Mouse (Mus musculus) macrophage (primary cell): ENCODE measurements around the gene Tmod1. TPM values are rescaled to one million over a fixed set of nuclear protein-coding genes. Genes with fewer than 3 reads are reported as not detected.

Experiments
- H3K27ac ChIP-seq: fragments of 350-480 bp; formaldehyde crosslinking; 2 replicates; pipeline ENCODE4 v1.9.0; 2021
- H3K36me3 ChIP-seq: fragments of 350-480 bp; formaldehyde crosslinking; 2 replicates; pipeline ENCODE4 v1.9.0; 2021; ENCODE audit errors: inconsistent target
- H3K4me3 ChIP-seq: fragments of 350-480 bp; formaldehyde crosslinking; 2 replicates; pipeline ENCODE4 v1.9.0; 2021; ENCODE audit errors: inconsistent target
- H3K79me2 ChIP-seq: fragments of 350-480 bp; formaldehyde crosslinking; 2 replicates; pipeline ENCODE4 v1.9.0; 2021; ENCODE audit errors: inconsistent target
- WGBS: methylation state at CpG from one replicate; pipeline ENCODE4 v1.1.7; 2026; ENCODE audit warnings: inconsistent platforms; ENCODE audit not compliant: missing documents; 5-methylcytosine and 5-hydroxymethylcytosine counted together
- polyA plus RNA-seq: library from polyadenylated mRNA; stranded (reverse); fragments of 250-400 nt; gene quantifications from 3 replicates; pipeline ENCODE4 v1.2.4, GENCODE M21; 2018; ENCODE audit warnings: inconsistent platforms

Tmod1 gene
- polyA plus RNA-seq, 1 experiment from 2014 or later, result 16.5 TPM

GRCm38 (mm10) chr4:46039899-46040298 lies 1.2 kb downstream of the Tmod1 start:
- H3K4me3 ChIP-seq, result peak overlapping the region; percentile 52
- H3K27ac ChIP-seq, result no peak overlapping the region
- 20% methylated on average over 6 of the region's 6 CpGs for WGBS
- peaks cover 13% of the 10 kb centered on the region; the same call in 1 of the 2 replicates for H3K79me2 ChIP-seq
- no peaks in the 10 kb centered on the region for H3K36me3 ChIP-seq

- H3K4me3 ChIP-seq, result peak overlapping the region; percentile 52; the same call in 1 of the 2 replicates
- peak overlapping the region; percentile 68 for H3K27ac ChIP-seq
- H3K36me3 ChIP-seq, result no peaks in the 10 kb centered on the region
- WGBS, result 10% methylated on average over 9 of the region's 9 CpGs
- H3K79me2 ChIP-seq, result peaks cover 13% of the 10 kb centered on the region; the same call in 1 of the 2 replicates
These were observed 2.0 kb downstream of the Tmod1 start for GRCm38 (mm10) chr4:46040594-46041192.

GRCm38 (mm10) chr4:46041761-46042504 lies 3.2 kb downstream of the Tmod1 start:
- peak overlapping the region; percentile 68 for H3K27ac ChIP-seq
- WGBS, result 73% methylated on average over 7 of the region's 7 CpGs
- no peaks in the 10 kb centered on the region for H3K36me3 ChIP-seq
- peaks cover 13% of the 10 kb centered on the region; the same call in 1 of the 2 replicates for H3K79me2 ChIP-seq
- no peak overlapping the region for H3K4me3 ChIP-seq

- WGBS, result 85% methylated on average over 5 of the region's 5 CpGs
- Histone ChIP-seq H3K36me3 (no peaks in the 10 kb centered on the region), H3K4me3 (no peak overlapping the region), H3K27ac (peak overlapping the region; percentile 68; the same call in 1 of the 2 replicates), H3K79me2 (peaks cover 13% of the 10 kb centered on the region; the same call in 1 of the 2 replicates)
These were observed 3.7 kb downstream of the Tmod1 start for GRCm38 (mm10) chr4:46042505-46042850.

GRCm38 (mm10) chr4:46043361-46043760 lies 4.6 kb downstream of the Tmod1 start:
- no peak overlapping the region for H3K4me3 ChIP-seq
- peaks cover 13% of the 10 kb centered on the region; the same call in 1 of the 2 replicates for H3K79me2 ChIP-seq
- 92% methylated on average over 8 of the region's 8 CpGs for WGBS
- H3K27ac ChIP-seq, result no peak overlapping the region
- H3K36me3 ChIP-seq, result no peaks in the 10 kb centered on the region

GRCm38 (mm10) chr4:46047971-46048370 lies 9.2 kb downstream of the Tmod1 start:
- Histone ChIP-seq H3K27ac (no peak overlapping the region), H3K79me2 (peaks cover 4% of the 10 kb centered on the region; the same call in 1 of the 2 replicates), H3K4me3 (no peak overlapping the region), H3K36me3 (no peaks in the 10 kb centered on the region)
- 82% methylated on average over 4 of the region's 4 CpGs for WGBS

GRCm38 (mm10) chr4:46048418-46048817 lies 9.7 kb downstream of the Tmod1 start:
- no peaks in the 10 kb centered on the region for H3K36me3 ChIP-seq
- no peak overlapping the region for H3K4me3 ChIP-seq
- WGBS, result 91% methylated on average over 7 of the region's 7 CpGs
- no peak overlapping the region for H3K27ac ChIP-seq
- no peaks in the 10 kb centered on the region; the same call in 1 of the 2 replicates for H3K79me2 ChIP-seq

GRCm38 (mm10) chr4:46053323-46054107 lies 14.8 kb downstream of the Tmod1 start:
- Histone ChIP-seq H3K4me3 (no peak overlapping the region), H3K79me2 (no peaks in the 10 kb centered on the region), H3K36me3 (no peaks in the 10 kb centered on the region), H3K27ac (no peak overlapping the region)
- WGBS, result 90% methylated on average over 9 of the region's 9 CpGs

- Histone ChIP-seq H3K4me3 (no peak overlapping the region), H3K36me3 (no peaks in the 10 kb centered on the region), H3K27ac (no peak overlapping the region), H3K79me2 (no peaks in the 10 kb centered on the region)
- 98% methylated on average over 5 of the region's 5 CpGs for WGBS
These were observed 17.4 kb downstream of the Tmod1 start for GRCm38 (mm10) chr4:46056163-46056562.

GRCm38 (mm10) chr4:46061259-46061962 lies 22.7 kb downstream of the Tmod1 start:
- no peaks in the 10 kb centered on the region for H3K36me3 ChIP-seq
- 91% methylated on average over 12 of the region's 12 CpGs for WGBS

GRCm38 (mm10) chr4:46063841-46064240 lies 25.1 kb downstream of the Tmod1 start:
- no peak overlapping the region for H3K27ac ChIP-seq
- H3K4me3 ChIP-seq, result no peak overlapping the region
- H3K79me2 ChIP-seq, result no peaks in the 10 kb centered on the region
- H3K36me3 ChIP-seq, result no peaks in the 10 kb centered on the region
- WGBS, result 84% methylated on average over 4 of the region's 4 CpGs

More at GRCm38 (mm10) chr4:46061259-46061962, 22.7 kb downstream of the Tmod1 start:
- Histone ChIP-seq H3K4me3 (no peak overlapping the region), H3K27ac (no peak overlapping the region), H3K79me2 (no peaks in the 10 kb centered on the region)

- H3K27ac ChIP-seq, result no peak overlapping the region
- no peaks in the 10 kb centered on the region for H3K36me3 ChIP-seq
- no peak overlapping the region for H3K4me3 ChIP-seq
- 90% methylated on average over 8 of the region's 8 CpGs for WGBS
- no peaks in the 10 kb centered on the region for H3K79me2 ChIP-seq
These were observed 25.5 kb downstream of the Tmod1 start for GRCm38 (mm10) chr4:46064263-46064662.

GRCm38 (mm10) chr4:46064961-46065360 lies 26.2 kb downstream of the Tmod1 start:
- WGBS, result 98% methylated on average over 3 of the region's 3 CpGs
- no peaks in the 10 kb centered on the region for H3K79me2 ChIP-seq

GRCm38 (mm10) chr4:46065695-46066340 lies 27.1 kb downstream of the Tmod1 start:
- no peaks in the 10 kb centered on the region for H3K36me3 ChIP-seq
- 78% methylated on average over 8 of the region's 8 CpGs for WGBS
- no peak overlapping the region for H3K27ac ChIP-seq
- H3K79me2 ChIP-seq, result no peaks in the 10 kb centered on the region
- no peak overlapping the region for H3K4me3 ChIP-seq

More at GRCm38 (mm10) chr4:46064961-46065360, 26.2 kb downstream of the Tmod1 start:
- Histone ChIP-seq H3K36me3 (no peaks in the 10 kb centered on the region), H3K4me3 (no peak overlapping the region), H3K27ac (no peak overlapping the region)
